Mouse (Mus musculus): ENCODE measurements around the gene Gm10750. TPM values are rescaled to one million over a fixed set of nuclear protein-coding genes. Genes with fewer than 3 reads are reported as not detected.
"Not testable (repeated sequence)": the region's sequence is repeated elsewhere in the genome, so short reads cannot be mapped to it uniquely, and the experiment has no call there.

Gene Gm10750
- not detected in 2 replicates for total RNA-seq (2015)
- total RNA-seq (2017) = not detected in 2 replicates

- not testable (repeated sequence) for ATAC-seq (ENCODE audit: poor library complexity, severe bottlenecking)
Measured at GRCm38 (mm10) chr2:149017137-149017536, at the start of gene Gm10750. Gene Gm10750, minus strand, starts transcription at chr2:149017237.

- peak; percentile 57 for ATAC-seq (ENCODE audit: poor library complexity, severe bottlenecking)
Measured at GRCm38 (mm10) chr2:149004826-149005225, 12.2 kb downstream of the Gm10750 start.

DNA sequence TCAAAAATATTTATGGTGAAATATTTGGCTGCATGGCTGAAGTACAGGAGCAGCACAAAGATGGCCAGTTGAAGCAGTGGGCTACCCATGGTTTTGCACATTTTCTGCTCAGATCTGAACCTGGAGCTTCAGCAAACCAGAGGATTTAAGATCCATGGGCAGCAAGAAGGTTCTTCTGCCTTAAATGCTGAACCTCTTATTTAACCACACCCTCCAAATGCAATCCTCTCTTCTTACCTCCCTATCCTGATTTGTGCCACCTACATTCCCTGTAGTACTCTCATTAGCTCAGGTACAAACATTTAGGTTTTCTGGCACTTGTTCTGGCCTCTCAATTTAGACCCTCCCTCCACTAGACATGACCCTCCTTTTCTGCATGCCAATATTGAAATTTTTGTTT, 13.9 kb downstream of the Gm10750 start, which contains the start of gene Gm1330:
Gene Gm1330 (minus strand): TSS at position 101 of the 400 bp plus-strand sequence.
- ATAC-seq (ENCODE audit: poor library complexity, severe bottlenecking) = no peak

- ATAC-seq (ENCODE audit: poor library complexity, severe bottlenecking) = no peak
Measured at GRCm38 (mm10) chr2:148995133-148995532, 21.9 kb downstream of the Gm10750 start.

Other genes with a start within 250 kb of the Gm10750 start
- gene Cst11, start 245.7 kb downstream of the Gm10750 start, total RNA-seq (2015) = not detected in 2 replicates
- gene Cst11, start 245.7 kb downstream of the Gm10750 start, total RNA-seq (2017) = not detected in 2 replicates
- gene 8030411F24Rik, start 235.2 kb downstream of the Gm10750 start, total RNA-seq (2015) = not detected in 2 replicates
- not detected in 2 replicates for gene 8030411F24Rik, start 235.2 kb downstream of the Gm10750 start, total RNA-seq (2017)
- gene Cst12, start 227.9 kb downstream of the Gm10750 start, total RNA-seq (2015) = not detected in 2 replicates
- not detected in 2 replicates for gene Cst12, start 227.9 kb downstream of the Gm10750 start, total RNA-seq (2017)
- gene Cst8, start 218.5 kb downstream of the Gm10750 start, total RNA-seq (2015) = not detected in 2 replicates
- not detected in 2 replicates for gene Cst8, start 218.5 kb downstream of the Gm10750 start, total RNA-seq (2017)
- gene Cst13, start 197.2 kb downstream of the Gm10750 start, total RNA-seq (2015) = not detected in 2 replicates
- gene Cst13, start 197.2 kb downstream of the Gm10750 start, total RNA-seq (2017) = not detected in 2 replicates
- not detected in 2 replicates for gene Cst9, start 182.1 kb downstream of the Gm10750 start, total RNA-seq (2015)
- not detected in 2 replicates for gene Cst9, start 182.1 kb downstream of the Gm10750 start, total RNA-seq (2017)
- not detected in 2 replicates for gene 9230104L09Rik, start 152.2 kb downstream of the Gm10750 start, total RNA-seq (2015)
- not detected in 2 replicates for gene 9230104L09Rik, start 152.2 kb downstream of the Gm10750 start, total RNA-seq (2017)
- gene Cst3, start 141.5 kb downstream of the Gm10750 start, total RNA-seq (2015) = 1,273 and 1,418 TPM in 2 replicates
- gene Cst3, start 141.5 kb downstream of the Gm10750 start, total RNA-seq (2017) = 1,036 and 1,154 TPM in 2 replicates
- gene Gm1330, start 14.0 kb downstream of the Gm10750 start, total RNA-seq (2015) = not detected in 2 replicates
- not detected in 2 replicates for gene Gm1330, start 14.0 kb downstream of the Gm10750 start, total RNA-seq (2017)

All from megakaryocyte, adult 5-6 weeks (primary cell).